Mouse (Mus musculus) small intestine, adult 2 months (tissue): Measurements from ENCODE around the gene Wdr89.
"Not testable (repeated sequence)": the region's sequence is repeated elsewhere in the genome, so short reads cannot be mapped to it uniquely, and the experiment has no call there.

ENCODE experiments used
- CTCF ChIP-seq: fragments of 200-500 bp; IDR thresholded peaks from 2 replicates; pipeline ENCODE4 v1.5.1; 2012; ENCODE audit warnings: low read depth, mild to moderate bottlenecking, control low read depth, inconsistent platforms, low read length, moderate library complexity, mixed read lengths; ENCODE audit not compliant: insufficient replicate concordance, insufficient read length; ENCODE audit errors: extremely low read depth
- POLR2A ChIP-seq: fragments of 200-500 bp; IDR thresholded peaks from 2 replicates; pipeline ENCODE4 v1.6.1; 2012; ENCODE audit warnings: low read depth, mild to moderate bottlenecking, control low read depth, inconsistent platforms, low read length, moderate library complexity

- TF ChIP-seq CTCF, POLR2A: not testable (repeated sequence)
Measured at GRCm38 (mm10) chr12:75695845-75696244, 26.5 kb upstream of the Wdr89 start.
